Mouse (Mus musculus) granulocyte monocyte progenitor cell, adult 5-6 weeks (primary cell): Measurements from ENCODE around the gene Zfp740. TPM values are rescaled to one million over a fixed set of nuclear protein-coding genes. Genes with fewer than 3 reads are reported as not detected.

Source experiments
- ATAC-seq: replicated peaks from 2 replicates; pipeline ENCODE4 v1.8.0; 2016; ENCODE audit warnings: mild to moderate bottlenecking, moderate TSS enrichment, inconsistent platforms; ENCODE audit not compliant: poor library complexity, severe bottlenecking
- total RNA-seq, 2 experiments: library from RNA; stranded (forward) in 1 of 2; stranded (reverse) in 1 of 2; fragments of 200-712, 200-1000 nt in 1 of 2; fragments of >200 nt in 1 of 2; fragmentation: Nextera tagmentation in 1 of 2; gene quantifications; 2 replicates each; pipeline ENCODE4 v1.2.3; 2014 to 2017

The Zfp740 gene
- total RNA-seq, 2 experiments from 2014 or later, result 23.8 to 68.9 TPM

DNA sequence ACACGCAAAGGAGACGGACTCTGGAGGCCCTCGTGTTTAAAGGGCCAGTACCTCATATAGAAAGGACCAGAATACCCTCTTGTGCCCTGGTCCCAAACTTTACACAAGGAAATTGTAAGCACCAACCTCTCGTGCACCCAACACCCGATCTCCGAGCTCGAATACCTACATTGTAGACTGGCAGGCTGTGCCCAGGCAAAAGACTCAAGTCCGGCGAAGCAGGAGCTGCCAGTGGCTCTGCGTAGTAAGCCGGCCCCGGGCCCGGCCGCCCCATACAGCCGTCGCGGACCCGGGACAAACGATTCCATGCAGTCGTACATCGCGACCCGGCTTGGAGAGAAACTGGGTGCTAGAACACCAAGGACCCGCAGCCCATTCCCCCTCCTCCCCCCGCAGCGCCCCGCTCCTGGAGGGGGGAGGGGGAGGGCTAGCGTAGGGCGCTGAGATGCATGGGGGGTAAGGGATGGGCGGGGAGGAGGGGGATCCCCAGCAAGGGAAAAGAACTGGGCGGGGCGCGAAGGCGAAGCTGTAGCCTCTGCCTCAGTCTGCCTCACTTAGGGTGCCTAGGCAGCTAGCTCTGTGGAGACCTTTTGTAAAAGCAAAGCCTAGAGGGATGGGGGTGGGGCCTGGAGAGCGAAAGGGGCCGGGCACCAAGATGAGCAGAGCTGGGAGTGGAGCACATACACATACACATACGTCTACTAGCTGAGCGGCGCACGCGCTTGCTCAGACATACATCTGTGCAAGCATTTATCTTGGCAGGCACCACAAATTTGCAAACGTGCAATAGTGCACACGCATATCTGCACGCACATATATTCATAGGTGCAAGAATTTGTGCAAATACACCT is 43.1 kb downstream of the Zfp740 start:
- peak; percentile 33 for ATAC-seq

DNA sequence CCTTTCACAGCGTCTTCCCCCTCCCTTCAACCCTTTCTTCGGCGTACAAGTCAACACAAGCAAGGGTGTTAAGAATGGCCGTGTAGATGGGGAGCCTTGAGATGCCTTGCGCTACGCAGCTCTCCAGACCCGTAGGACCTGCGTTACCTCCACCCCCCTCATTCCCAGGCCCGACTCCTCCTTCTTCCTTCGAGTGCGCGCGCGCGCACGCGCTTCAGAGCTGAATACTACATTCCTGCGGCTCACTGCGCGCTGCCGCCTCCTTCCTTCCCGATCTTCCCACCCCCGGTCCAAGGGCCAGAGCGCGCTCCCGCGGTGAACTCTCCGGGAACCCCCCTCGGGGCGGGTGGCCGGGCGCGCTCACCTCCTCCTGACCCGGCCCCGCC is 43.8 kb downstream of the Zfp740 start:
- peak; percentile 36 for ATAC-seq

DNA sequence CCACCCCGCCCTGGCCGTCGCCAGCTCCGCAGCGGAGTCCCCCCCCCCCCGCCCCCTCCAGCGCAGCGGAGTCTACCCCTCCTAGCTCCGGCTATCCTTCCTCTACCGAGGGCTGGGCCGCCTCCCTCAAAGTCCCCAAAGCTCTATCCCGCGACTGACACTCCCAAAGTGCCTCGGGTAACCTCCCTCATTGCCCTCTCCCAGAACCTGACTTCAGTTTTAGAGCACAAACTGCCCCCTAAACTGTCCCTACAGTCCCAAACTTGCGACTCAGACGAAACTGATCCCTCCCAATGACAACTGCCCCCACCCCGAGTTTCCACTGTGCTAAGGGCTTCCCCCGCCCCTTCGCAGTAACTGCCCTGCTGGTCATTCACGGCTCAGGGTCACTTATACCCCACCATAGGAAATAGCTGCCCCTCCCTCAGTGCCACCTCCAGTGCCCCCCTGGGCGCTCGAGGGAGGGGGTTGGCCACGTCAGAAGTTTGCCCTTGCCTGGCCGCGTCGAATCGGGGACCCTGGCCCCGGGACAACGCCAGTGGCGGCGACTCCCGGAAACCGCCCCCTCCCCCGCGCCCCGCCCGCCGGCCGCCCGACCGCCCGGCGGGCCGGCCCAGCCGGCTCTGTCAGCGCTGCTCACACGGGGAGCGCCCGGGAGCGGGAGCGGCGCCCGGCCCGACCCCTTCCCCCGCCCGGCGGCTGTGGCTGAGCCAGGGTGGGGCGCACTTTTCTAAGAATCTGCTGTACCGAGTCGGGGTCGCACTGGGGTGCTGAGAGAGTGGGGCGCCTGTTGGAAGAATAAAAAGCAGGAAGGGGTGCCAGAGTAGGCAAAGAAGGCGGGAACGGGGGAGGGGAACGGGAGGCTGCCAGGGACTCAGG is 44.4 kb downstream of the Zfp740 start:
- ATAC-seq, result peak; percentile 21

DNA sequence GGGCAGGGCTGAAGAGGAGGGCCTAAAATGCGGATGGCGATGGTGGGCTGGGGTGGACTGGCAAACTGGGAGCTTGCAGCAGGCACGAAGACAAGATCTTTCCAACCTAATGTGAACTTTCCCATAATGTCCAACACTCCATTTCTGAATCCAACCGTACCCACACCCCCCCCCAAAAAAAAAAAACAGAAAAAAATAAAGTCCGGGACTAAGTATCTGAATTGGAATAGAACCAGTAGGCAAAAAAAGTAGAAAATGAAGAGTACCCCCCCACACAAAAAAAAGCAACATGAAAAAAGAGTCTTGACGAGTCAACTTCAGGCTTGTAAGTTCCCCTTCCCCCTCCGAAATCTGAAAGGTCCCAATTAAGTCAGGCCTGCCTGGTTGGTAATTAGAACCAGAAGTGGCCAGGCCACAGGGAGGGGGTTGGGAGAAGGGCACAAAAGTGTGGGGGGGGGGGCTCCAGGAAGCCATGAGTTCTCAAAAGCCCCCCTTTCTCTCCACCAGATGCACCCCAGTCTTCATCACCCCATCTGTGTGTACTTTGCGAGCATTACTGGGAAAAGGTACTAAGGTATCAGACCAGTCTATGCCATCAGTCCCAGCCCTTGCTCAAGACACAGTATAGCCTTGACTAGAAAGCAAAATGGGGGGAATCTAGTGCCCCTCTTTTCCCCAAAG is 45.2 kb downstream of the Zfp740 start:
- no peak for ATAC-seq

DNA sequence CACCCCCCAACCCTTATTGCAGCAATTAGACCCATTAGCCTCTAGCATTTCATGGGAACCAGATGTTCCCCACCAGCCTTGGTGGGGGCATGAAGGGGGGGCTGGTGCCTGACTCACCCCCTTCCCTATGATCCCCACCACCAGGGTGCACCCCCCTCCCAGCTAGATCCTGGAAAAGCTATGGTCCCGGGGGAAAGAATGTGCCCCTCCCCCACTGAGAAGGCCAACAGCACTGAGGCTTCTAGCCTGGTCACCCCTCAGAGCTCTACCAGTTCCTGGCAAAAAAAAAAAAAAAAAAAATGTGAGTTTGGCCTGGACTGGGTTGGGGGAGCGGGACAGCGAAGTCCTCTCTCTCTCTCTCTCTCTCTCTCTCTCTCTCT is 45.8 kb downstream of the Zfp740 start:
- no peak for ATAC-seq

DNA sequence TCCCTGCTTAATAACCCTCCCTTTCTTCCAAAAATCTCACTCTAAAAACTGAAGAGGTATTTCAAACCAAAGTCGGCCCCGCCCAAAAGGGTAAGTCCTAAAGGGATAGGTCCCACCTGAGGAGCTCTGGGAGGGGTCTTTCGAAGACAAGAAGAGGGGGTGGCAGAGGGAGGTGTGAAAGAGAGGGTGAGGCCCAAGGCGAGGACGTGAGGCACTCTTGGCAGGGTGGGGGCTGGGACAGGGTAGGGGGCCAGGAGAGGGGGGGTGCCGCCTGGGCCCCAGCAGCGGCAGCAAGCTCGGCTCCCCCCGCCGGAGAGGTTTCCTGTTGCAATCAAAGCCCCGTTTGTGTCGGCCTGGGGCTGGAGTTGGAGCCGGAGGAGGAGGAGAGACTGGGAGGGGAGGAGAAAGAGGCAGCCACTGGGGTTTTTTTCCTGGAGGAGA is 46.2 kb downstream of the Zfp740 start:
- no peak for ATAC-seq

DNA sequence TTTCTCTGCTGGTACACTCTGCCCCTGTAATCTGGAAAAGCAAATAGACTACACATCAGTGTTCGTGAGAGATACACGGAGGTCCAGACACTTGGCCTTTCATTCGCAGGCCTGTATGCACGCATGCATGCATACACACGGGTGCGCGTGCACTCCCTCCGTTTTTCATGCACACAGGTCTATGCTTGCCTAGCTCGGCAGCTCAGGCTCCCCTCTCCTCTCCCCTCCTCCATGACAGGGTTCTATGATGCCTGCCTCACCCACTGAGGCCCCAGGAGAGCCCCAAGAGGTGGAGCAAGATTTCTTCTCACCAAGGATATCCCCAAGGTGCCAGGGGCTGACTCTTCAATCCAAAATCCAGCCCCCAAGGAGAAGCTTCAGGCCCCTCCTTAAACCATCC is 46.9 kb downstream of the Zfp740 start:
- no peak for ATAC-seq

DNA sequence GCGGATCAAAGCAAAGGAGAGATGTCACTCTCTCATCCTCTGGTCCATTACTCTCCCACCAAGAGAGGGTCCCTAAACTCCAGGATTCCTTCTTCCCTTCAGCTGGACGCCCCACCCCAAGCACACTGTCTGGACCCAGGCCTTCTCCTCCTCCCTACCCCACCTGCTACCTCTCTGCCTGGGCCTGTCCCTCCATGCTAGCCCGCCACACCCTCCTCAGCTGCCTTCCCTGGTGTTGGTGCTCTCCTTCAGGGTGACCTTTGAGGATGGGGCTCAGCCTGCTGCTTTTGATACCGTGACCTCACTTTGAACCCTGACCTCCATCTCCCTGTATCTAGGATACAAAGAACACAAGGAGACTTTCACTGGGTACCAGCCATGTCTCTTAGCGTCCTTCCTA is 47.5 kb downstream of the Zfp740 start:
- no peak for ATAC-seq

DNA sequence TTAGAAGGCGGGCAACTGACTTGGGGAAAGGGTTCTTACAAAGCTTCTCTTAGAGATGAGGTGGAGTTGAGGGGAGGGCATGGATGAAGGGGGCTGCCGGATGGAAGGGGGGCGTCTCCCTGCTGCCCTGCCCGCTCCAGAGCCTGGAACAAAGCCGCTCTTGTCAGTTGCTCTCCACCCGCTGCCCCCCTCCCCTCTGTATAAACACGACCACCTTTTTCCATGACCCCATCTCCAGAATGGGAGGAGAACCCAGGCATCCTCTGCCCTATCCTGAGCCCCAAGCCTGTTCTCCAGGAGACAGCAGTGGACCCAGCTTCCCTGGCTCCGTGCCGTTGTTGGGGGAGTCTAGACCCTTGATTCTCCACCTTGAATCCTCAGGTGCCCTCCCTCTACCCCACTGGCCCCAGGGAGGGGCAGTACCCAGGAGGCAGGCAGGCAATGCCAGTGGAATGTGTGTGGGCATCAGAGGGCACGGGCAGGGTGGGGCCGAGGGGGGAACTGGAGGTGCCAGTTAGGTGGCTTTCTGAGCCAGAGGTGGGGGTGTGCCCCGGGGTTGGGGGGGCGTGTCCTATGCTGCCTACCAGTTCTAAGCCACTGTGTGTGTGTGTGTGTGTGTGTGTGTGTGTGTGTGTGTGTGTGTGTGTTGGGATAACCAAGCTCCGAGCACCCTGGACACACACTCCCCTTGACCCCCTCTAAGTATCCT is 52.7 kb downstream of the Zfp740 start:
- no peak for ATAC-seq

DNA sequence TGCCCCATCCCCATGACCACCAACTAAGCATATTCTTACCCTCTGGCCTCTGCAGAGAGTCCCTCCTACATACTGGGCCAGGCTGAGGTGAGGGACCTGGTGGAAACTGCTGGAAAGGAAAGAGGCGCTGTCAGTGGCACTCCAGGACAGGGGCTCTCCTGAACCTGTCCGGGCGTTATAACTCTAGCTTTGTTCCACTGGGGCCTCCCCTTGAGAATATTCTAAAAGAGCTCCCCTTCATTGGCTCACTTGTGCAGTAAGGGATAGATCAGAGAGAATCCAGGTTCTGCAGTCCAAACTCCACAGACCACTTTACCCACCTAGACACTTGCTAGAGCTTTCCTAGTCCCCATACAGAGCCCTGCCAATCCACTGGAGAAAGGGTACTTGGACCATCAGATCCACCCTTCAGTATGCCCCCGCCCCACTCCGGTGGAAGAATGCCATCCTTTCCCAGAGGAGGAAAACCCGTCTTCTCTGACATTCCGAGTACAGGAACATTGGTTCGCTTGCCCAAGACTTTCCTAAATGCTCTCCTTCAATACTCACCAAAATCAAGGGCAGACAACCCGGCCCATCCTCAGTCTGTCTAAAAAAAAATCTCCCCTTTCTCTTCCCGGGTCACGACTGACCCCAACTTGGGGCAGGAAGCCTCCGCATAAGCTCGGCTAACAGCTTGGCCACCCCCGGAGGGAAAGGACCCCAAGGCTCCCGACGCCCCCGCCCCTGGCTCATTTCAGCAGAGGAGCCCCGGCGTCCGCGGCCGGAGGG is 53.6 kb downstream of the Zfp740 start:
- ATAC-seq, result no peak

DNA sequence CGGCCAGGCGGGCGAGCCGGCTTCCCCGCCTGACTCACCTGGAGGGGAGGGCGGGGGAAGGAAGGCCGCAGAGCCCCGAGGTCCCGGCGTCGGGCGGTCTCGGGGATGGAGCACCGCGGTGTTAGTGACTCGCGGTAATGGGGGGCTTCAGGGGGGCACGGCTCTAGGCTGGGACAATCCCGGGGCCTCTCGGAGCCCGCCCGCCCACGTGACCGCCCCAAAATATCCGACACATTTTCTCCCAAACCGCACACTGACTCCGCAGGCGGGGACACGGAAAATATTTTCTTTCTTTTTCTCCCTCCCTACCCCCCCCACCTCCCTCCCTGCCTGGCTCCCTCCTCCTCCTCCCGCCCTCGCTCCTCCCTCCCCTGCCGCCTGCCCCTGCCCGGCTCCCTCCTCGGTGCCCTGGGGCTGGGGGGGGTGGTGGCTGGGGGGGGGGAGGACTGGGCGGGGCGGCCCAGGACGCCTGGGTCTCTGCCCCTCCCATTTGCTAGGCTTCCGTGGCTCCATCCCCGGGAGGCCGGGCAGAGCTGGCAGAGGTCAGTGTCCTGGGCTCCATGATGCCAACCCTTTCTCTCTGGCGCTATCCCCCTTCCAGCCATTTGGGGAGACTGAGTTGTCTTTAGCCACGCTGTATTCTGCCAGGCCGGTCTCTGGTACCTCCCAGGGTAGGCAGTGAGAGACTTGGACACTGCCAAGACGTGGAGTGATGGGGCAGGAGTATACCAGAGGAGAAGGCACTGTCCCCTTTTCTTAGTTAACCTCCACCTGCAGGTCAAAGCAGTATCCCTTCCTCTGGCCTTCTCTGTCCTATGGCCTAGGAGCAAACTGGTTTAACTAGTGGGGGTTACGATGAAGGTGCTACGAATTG is 54.4 kb downstream of the Zfp740 start, which contains the start of gene Rarg:
TSS of gene Rarg (minus strand) at position 316 of the 874 bp plus-strand sequence.
- ATAC-seq, result peak; percentile 58; the same call in 1 of the 2 replicates

DNA sequence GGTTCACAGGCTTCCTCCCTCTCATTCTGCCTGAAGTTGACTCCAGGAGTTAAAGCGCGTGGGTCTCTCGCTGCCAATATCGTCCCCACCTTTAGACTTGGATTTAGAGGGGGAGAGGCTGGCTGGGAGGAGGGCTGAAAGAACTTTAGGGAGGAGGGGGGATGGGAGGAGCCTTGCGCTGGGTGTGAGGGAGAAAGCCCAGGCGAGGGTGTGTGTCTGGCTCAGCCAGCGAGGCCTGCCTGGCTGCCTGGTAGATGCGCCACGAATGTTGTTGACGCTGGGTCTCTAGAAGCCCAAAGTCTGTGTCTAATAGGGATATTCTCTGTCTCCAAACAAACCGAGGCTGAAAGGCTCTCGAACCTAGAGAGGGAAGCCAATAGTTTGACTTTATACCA is 55.0 kb downstream of the Zfp740 start:
- no peak for ATAC-seq

DNA sequence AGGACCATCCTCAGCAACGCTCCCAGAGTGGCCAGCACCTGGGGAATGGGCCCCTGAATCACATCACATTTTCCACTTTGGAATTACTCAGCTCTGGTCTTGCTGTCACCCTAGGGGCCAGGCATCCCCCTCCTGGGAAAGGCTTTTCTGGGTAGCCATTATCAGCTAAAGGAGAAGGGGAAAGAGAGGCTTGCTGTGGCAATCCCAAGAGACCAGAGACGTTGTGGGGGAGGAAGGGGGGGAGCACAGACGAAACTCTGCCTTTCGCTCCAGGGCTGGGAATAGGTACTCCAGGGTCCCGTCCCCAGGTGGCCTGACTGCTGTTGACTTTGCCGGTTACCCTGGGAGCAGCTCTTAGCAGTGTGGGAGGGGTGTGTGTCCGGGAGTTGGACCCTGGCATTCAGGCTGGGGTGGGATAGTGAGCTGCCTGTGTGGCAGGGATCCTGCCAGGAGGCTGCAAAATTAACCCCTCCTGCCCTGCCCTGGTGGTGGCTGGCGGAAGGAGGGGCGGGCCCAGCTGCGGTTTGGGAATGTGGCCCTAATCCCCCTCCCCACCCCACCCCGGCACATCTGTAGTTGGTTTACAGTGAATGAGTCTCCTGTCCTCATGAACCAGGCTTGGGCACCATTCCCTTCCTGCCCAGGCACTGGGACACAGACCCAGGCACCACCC is 55.7 kb downstream of the Zfp740 start:
- no peak for ATAC-seq

DNA sequence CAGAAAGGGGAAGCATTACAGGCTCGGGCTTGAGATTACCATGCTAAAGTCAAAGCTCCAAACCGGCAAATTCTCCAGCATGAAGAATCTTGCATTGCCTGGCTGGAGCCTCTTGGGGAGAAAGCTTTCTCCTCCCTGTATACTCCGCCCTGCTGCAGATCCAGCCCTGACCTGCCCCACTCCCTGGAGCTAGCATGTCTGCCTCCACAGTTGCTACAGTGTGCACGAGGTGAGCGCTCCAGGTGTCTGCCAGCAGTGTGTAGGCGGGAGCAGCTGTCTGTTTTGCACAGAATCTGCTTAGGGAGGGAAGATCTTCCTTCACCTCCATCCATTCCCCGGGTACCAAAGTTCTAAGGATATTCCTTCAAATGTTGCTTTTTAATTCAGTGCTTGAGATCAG is 59.5 kb downstream of the Zfp740 start:
- ATAC-seq, result peak; percentile 50; the same call in 1 of the 2 replicates

DNA sequence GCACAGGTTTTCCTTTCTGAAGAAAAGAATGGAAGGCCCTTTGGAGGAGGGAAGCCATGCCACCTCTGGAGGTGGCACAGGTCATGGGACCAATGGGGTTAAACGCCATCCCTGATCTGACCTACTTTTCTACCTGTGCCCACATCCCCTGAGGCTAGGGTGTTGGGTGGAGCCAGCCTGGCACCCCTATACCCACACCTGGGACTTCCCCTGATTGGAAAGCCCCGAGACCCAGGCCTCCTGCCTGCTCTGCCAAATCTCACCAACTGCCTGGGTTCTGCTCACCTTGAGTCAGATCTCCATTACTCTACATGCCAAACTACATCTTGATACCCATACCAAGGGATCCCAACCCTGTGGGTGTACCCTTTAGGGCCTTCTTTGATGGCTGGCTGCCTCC is 60.0 kb downstream of the Zfp740 start:
- no peak for ATAC-seq
